In genomic region chr6:51600412-51600811, GRCm38 (mm10) we compare ENCODE assay signal across 25 mouse cellular contexts.
DNase-seq lines count a peak whose midpoint lies in the region; ATAC-seq lines count a peak whose summit lies in the region.
"Had no signal": no experiment of that assay in that cellular context is flagged by ENCODE, and none has a peak within 500 bp of the region (broad histone marks: within the 10 kb centered on the region; RNA-seq: fewer than 3 reads in every experiment).

No protein-coding gene starts in this region.

- H3K27me3 ChIP-seq in hindbrain, embryonic 10.5 days (ENCODE audit: insufficient read depth, poor library complexity, severe bottlenecking), result no peaks in the 10 kb centered on the region
- H3K27me3 ChIP-seq in hindbrain, embryonic 13.5 days, result no peaks in the 10 kb centered on the region
- H3K27me3 ChIP-seq in liver, embryonic 15.5 days, result no peaks in the 10 kb centered on the region
- H3K27me3 ChIP-seq in liver, embryonic 11.5 days (replicated peaks; ENCODE audit: control insufficient read depth, insufficient read depth, low read length), result no peaks in the 10 kb centered on the region
- H3K27me3 ChIP-seq in limb, embryonic 10.5 days (ENCODE audit: low read depth, poor library complexity, severe bottlenecking), result 0 out of 2 replicates have a peak, but pooled peaks cover under 1% of the 10 kb centered on the region
- no peaks in the 10 kb centered on the region for H3K27me3 ChIP-seq in intestine, embryonic 15.5 days (replicated peaks)
- H3K27me3 ChIP-seq: CH12.LX; forebrain, embryonic 15.5 days; heart, embryonic 12.5 days; heart, embryonic 15.5 days had no signal

- no peak overlapping the region for H3K4me2 ChIP-seq in hindbrain, embryonic 13.5 days
- H3K4me2 ChIP-seq in liver, embryonic 15.5 days, result no peak overlapping the region
- H3K4me2 ChIP-seq in liver, embryonic 11.5 days, result no peak overlapping the region
- H3K4me2 ChIP-seq in intestine, embryonic 15.5 days (replicated peaks), result no peak overlapping the region
- H3K4me2 ChIP-seq: forebrain, embryonic 15.5 days; heart, embryonic 12.5 days; heart, embryonic 15.5 days had no signal

- H3K9ac ChIP-seq in hindbrain, embryonic 13.5 days, result no peak overlapping the region
- no peak overlapping the region for H3K9ac ChIP-seq in liver, embryonic 15.5 days
- no peak overlapping the region for H3K9ac ChIP-seq in liver, embryonic 11.5 days (ENCODE audit: low read depth, low read length)
- H3K9ac ChIP-seq in intestine, embryonic 15.5 days, result no peak overlapping the region
- H3K9ac ChIP-seq: forebrain, embryonic 15.5 days; heart, embryonic 12.5 days; heart, embryonic 15.5 days had no signal

- H3K4me1 ChIP-seq in hindbrain, embryonic 10.5 days (replicated peaks), result peaks cover 26% of the 10 kb centered on the region
- peaks cover 33% of the 10 kb centered on the region for H3K4me1 ChIP-seq in hindbrain, embryonic 13.5 days (replicated peaks)
- H3K4me1 ChIP-seq in liver, embryonic 15.5 days (replicated peaks), result no peaks in the 10 kb centered on the region
- H3K4me1 ChIP-seq in liver, embryonic 11.5 days (replicated peaks; ENCODE audit: control insufficient read depth, insufficient read depth, low read length), result 0 out of 2 replicates have a peak, but pooled peaks cover under 1% of the 10 kb centered on the region
- H3K4me1 ChIP-seq in limb, embryonic 10.5 days, result peaks cover 25% of the 10 kb centered on the region
- no peaks in the 10 kb centered on the region for H3K4me1 ChIP-seq in intestine, embryonic 15.5 days (replicated peaks)
- H3K4me1 ChIP-seq: heart, embryonic 12.5 days; heart, embryonic 15.5 days had no signal

- DNase-seq in hindbrain, embryonic 10.5 days (ENCODE audit: low spot score), result no peak
- DNase-seq in liver, embryonic 11.5 days (ENCODE audit: low spot score), result no peak
- DNase-seq in limb, embryonic 10.5 days (ENCODE audit: low spot score), result no peak
- peak; percentile 51 for DNase-seq in yolk sac, embryonic 10.5 days (ENCODE audit: low spot score)
- DNase-seq: adrenal gland, postnatal 10 days; adrenal gland, postnatal 36 days; B cell, adult 2 months; cerebellum, adult 18-20 months; cerebellum, adult 9-10 months; cerebellum, postnatal 14 days; gastrocnemius, postnatal 25 days; heart, adult 18-20 months; heart, postnatal 10 days; heart, postnatal 36 days had no signal

- WGBS in hindbrain, embryonic 10.5 days, result 84% methylated on average over 9 of the region's 9 CpGs
- WGBS in hindbrain, embryonic 13.5 days, result 81% methylated on average over 9 of the region's 9 CpGs
- WGBS in liver, embryonic 15.5 days (ENCODE audit: insufficient replicate concordance), result 73% methylated on average over 9 of the region's 9 CpGs
- WGBS in liver, embryonic 11.5 days, result 78% methylated on average over 9 of the region's 9 CpGs
- 83% methylated on average over 9 of the region's 9 CpGs for WGBS in limb, embryonic 10.5 days
- 68% methylated on average over 9 of the region's 9 CpGs for WGBS in intestine, embryonic 15.5 days

- 0 out of 2 replicates have a peak overlapping the region, but pooled peaks have one; percentile 6 for H3K27ac ChIP-seq in hindbrain, embryonic 10.5 days
- H3K27ac ChIP-seq in hindbrain, embryonic 13.5 days, result no peak overlapping the region
- no peak overlapping the region for H3K27ac ChIP-seq in liver, embryonic 15.5 days (replicated peaks)
- no peak overlapping the region for H3K27ac ChIP-seq in liver, embryonic 11.5 days (ENCODE audit: low read depth, low read length)
- peak overlapping the region; percentile 42; the same call in 1 of the 2 replicates for H3K27ac ChIP-seq in limb, embryonic 10.5 days
- H3K27ac ChIP-seq in intestine, embryonic 15.5 days, result no peak overlapping the region
- H3K27ac ChIP-seq: forebrain, embryonic 10.5 days; forebrain, embryonic 15.5 days; heart, embryonic 15.5 days; hindbrain, postnatal 0 days had no signal

- no peaks in the 10 kb centered on the region for H3K36me3 ChIP-seq in hindbrain, embryonic 10.5 days
- no peaks in the 10 kb centered on the region for H3K36me3 ChIP-seq in hindbrain, embryonic 13.5 days
- H3K36me3 ChIP-seq in liver, embryonic 15.5 days (replicated peaks), result no peaks in the 10 kb centered on the region
- no peaks in the 10 kb centered on the region for H3K36me3 ChIP-seq in liver, embryonic 11.5 days (ENCODE audit: control insufficient read depth, insufficient read depth, low read length)
- H3K36me3 ChIP-seq in limb, embryonic 10.5 days, result no peaks in the 10 kb centered on the region
- no peaks in the 10 kb centered on the region for H3K36me3 ChIP-seq in intestine, embryonic 15.5 days
- H3K36me3 ChIP-seq: forebrain, embryonic 10.5 days; forebrain, embryonic 15.5 days; G1E; heart, embryonic 12.5 days; heart, embryonic 15.5 days had no signal

- no peak for ATAC-seq in hindbrain, embryonic 13.5 days (ENCODE audit: low FRiP score)
- 0 out of 2 replicates have a peak, but pooled peaks have one; percentile 18 for ATAC-seq in liver, embryonic 15.5 days (ENCODE audit: insufficient read depth)
- ATAC-seq in liver, embryonic 11.5 days (replicated peaks; ENCODE audit: low FRiP score), result no peak
- no peak for ATAC-seq in intestine, embryonic 15.5 days
- ATAC-seq: forebrain, embryonic 15.5 days; hindbrain, postnatal 0 days; Patski had no signal

- H3K9me3 ChIP-seq in hindbrain, embryonic 10.5 days, result no peaks in the 10 kb centered on the region
- no peaks in the 10 kb centered on the region for H3K9me3 ChIP-seq in hindbrain, embryonic 13.5 days
- no peaks in the 10 kb centered on the region for H3K9me3 ChIP-seq in liver, embryonic 15.5 days (replicated peaks)
- H3K9me3 ChIP-seq in liver, embryonic 11.5 days (ENCODE audit: control insufficient read depth, low read length), result no peaks in the 10 kb centered on the region
- H3K9me3 ChIP-seq in limb, embryonic 10.5 days (replicated peaks), result no peaks in the 10 kb centered on the region
- no peaks in the 10 kb centered on the region for H3K9me3 ChIP-seq in intestine, embryonic 15.5 days
- H3K9me3 ChIP-seq: forebrain, embryonic 10.5 days; forebrain, embryonic 15.5 days; G1E; heart, embryonic 15.5 days had no signal

- H3K4me3 ChIP-seq in hindbrain, embryonic 10.5 days, result no peak overlapping the region
- no peak overlapping the region for H3K4me3 ChIP-seq in hindbrain, embryonic 13.5 days
- no peak overlapping the region for H3K4me3 ChIP-seq in liver, embryonic 15.5 days (replicated peaks)
- H3K4me3 ChIP-seq in liver, embryonic 11.5 days (ENCODE audit: low read depth, low read length), result no peak overlapping the region
- no peak overlapping the region for H3K4me3 ChIP-seq in limb, embryonic 10.5 days
- H3K4me3 ChIP-seq in intestine, embryonic 15.5 days (replicated peaks), result no peak overlapping the region
- H3K4me3 ChIP-seq: forebrain, embryonic 10.5 days; forebrain, embryonic 15.5 days; heart, embryonic 12.5 days; heart, embryonic 15.5 days had no signal

Comparison
In these comparisons a context has a peak if more than half of its experiments do, and no peak if none do; other contexts are left out.
1. H3K27ac ChIP-seq: peak in hindbrain, embryonic 10.5 days (single experiment) and limb, embryonic 10.5 days (single experiment); none in hindbrain, embryonic 13.5 days (single experiment), liver, embryonic 15.5 days (single experiment), liver, embryonic 11.5 days (single experiment) and intestine, embryonic 15.5 days (single experiment).